Mouse (Mus musculus) heart, embryonic 16.5 days (tissue): ENCODE results near the gene Prkra. TPM values are rescaled to one million over a fixed set of nuclear protein-coding genes. Genes with fewer than 3 reads are reported as not detected.

ENCODE experiments used
- ATAC-seq: fragments of 200-750 bp; cut with Nextera tagmentation; replicated peaks from 2 replicates; pipeline ENCODE4 v1.8.0; 2017; ENCODE audit warnings: moderate number of reproducible peaks; ENCODE audit not compliant: insufficient read depth, low FRiP score; ENCODE audit errors: extremely low read depth
- H3K27ac ChIP-seq: fragments of 300-500 bp; sonication (generic); 2 replicates; pipeline ENCODE4 v1.5.1; 2014; ENCODE audit warnings: mild to moderate bottlenecking, low read length, control low read depth, moderate library complexity
- H3K27me3 ChIP-seq: fragments of 300-500 bp; sonication (generic); 2 replicates; pipeline ENCODE4 v1.6.1; 2014; ENCODE audit warnings: low read length, mixed read lengths; ENCODE audit not compliant: control insufficient read depth, insufficient read depth
- H3K36me3 ChIP-seq: fragments of 300-500 bp; sonication (generic); 2 replicates; pipeline ENCODE4 v1.6.1; 2014; ENCODE audit not compliant: control insufficient read depth, insufficient read depth
- H3K4me1 ChIP-seq: fragments of 300-500 bp; sonication (generic); 2 replicates; pipeline ENCODE4 v1.6.1; 2014; ENCODE audit warnings: low read length, mixed read lengths; ENCODE audit not compliant: control insufficient read depth, insufficient read depth
- H3K4me2 ChIP-seq: fragments of 300-500 bp; sonication (generic); 2 replicates; pipeline ENCODE4 v1.6.1; 2014; ENCODE audit warnings: low read depth, mild to moderate bottlenecking, control low read depth, low read length
- H3K4me3 ChIP-seq: fragments of 300-500 bp; sonication (generic); 2 replicates; pipeline ENCODE4 v1.5.1; 2014; ENCODE audit warnings: mild to moderate bottlenecking, control low read depth, low read length
- H3K9ac ChIP-seq: fragments of 300-500 bp; sonication (generic); 2 replicates; pipeline ENCODE4 v1.6.1; 2014; ENCODE audit warnings: low read length, control low read depth
- H3K9me3 ChIP-seq: fragments of 300-500 bp; sonication (generic); replicated peaks from 2 replicates; pipeline ENCODE4 v1.6.1; 2016; ENCODE audit warnings: low read length; ENCODE audit not compliant: control insufficient read depth
- WGBS: fragments of 180-500 bp; shearing (Covaris S2); extraction: QIAGEN DNeasy Blood & Tissue Kit; methylation state at CpG from one replicate; pipeline ENCODE4 v1.1.7; 2014; 5-methylcytosine and 5-hydroxymethylcytosine counted together
- polyA plus RNA-seq: library from polyadenylated mRNA; unstranded; fragments of >200 nt; fragmentation: Nextera tagmentation; extraction: Ambion mirVana; gene quantifications from 2 replicates; pipeline ENCODE4 v1.2.1, GENCODE M21; 2015

Gene Prkra
- polyA plus RNA-seq, result 31.4 and 31.9 TPM in 2 replicates

DNA sequence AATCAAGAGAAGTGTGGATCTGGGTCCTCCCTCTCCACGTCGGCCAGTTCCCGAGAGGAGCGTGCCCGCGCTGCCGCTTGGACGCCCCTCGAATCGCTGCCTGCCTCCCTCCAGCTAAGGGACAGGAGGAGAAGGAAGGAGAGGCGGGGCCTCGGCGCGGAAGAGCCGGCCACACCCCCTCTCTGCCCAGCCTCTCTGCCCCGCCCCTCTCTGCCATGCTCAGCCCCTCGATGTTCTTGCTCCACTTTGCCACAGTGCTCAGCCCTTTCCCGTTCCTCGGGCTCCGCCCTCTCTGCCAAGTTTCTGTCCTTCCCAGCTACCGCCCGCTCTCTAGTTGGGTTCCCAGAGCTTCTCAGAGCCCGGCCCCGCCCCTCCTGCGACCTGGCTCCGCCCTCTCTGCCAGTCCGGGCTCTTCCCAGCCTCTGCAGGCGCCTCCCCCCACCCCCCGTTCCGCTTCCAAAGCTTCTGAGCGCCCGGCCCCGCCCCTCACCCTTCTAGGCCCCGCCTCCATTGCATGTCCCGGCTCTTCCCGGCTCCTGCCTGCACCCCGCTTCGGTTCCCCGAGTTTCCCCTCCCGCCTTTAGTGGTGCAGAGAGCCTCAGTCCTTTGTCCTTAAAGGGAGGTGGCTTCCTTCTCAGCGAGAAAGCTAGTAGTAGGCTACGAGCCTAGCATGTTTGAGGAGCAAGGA lies at the start of gene Prkra, which contains the start of gene Pjvk:
Gene Prkra, minus strand, starts transcription at position 133 of the 688 bp plus-strand sequence.
Gene Pjvk, plus strand, starts transcription at position 594 of the 688 bp plus-strand sequence.
- no peaks in the 10 kb centered on the region for H3K9me3 ChIP-seq
- peak within 1 kb of the TSS; percentile 83 for H3K27ac ChIP-seq
- WGBS, result under 1% methylated on average over 41 of the region's 42 CpGs
- peaks cover 12% of the 10 kb centered on the region for H3K4me1 ChIP-seq
- H3K4me3 ChIP-seq, result peak within 1 kb of the TSS; percentile 72
- peak within 1 kb of the TSS; percentile 85 for H3K4me2 ChIP-seq
- H3K27me3 ChIP-seq, result no peaks in the 10 kb centered on the region
- no peaks in the 10 kb centered on the region for H3K36me3 ChIP-seq
- peak within 1 kb of the TSS; percentile 84 for H3K9ac ChIP-seq
- ATAC-seq, result peak; percentile 98

DNA sequence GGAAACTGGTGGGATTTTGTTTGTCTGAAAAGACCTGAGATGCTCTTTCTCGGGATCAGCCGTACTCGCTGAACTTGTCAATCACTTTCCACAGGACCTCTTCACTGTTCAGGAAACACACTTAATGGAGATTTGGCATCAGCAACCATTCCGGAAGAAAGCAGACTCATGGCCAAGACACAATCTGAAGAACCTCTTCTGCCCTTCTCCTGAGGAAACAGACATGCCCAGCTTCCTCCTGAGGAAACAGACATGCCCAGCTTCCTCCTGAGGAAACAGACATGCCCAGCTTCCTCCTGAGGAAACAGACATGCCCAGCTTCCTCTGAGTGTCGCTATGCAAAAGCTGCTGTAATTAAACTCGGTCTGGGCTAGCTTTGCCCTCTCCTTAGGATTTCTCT lies 47.5 kb upstream of the Prkra start:
- Histone ChIP-seq H3K4me1 (no peaks in the 10 kb centered on the region), H3K4me2 (no peak overlapping the region), H3K27me3 (no peaks in the 10 kb centered on the region), H3K9me3 (no peaks in the 10 kb centered on the region), H3K4me3 (no peak overlapping the region), H3K36me3 (peaks cover 19% of the 10 kb centered on the region), H3K9ac (no peak overlapping the region), H3K27ac (no peak overlapping the region)
- no peak for ATAC-seq
- WGBS, result 69% methylated on average over 6 of the region's 6 CpGs

GRCm38 (mm10) chr2:76693765-76694164 lies 46.0 kb upstream of the Prkra start:
- Histone ChIP-seq H3K9me3 (no peaks in the 10 kb centered on the region), H3K27me3 (no peaks in the 10 kb centered on the region), H3K9ac (no peak overlapping the region), H3K4me1 (no peaks in the 10 kb centered on the region), H3K27ac (no peak overlapping the region), H3K4me3 (no peak overlapping the region), H3K36me3 (peaks cover 19% of the 10 kb centered on the region), H3K4me2 (no peak overlapping the region)
- WGBS, result 71% methylated on average over 5 of the region's 5 CpGs
- ATAC-seq, result no peak

- Histone ChIP-seq H3K36me3 (peaks cover 33% of the 10 kb centered on the region), H3K27me3 (no peaks in the 10 kb centered on the region), H3K9ac (no peak overlapping the region), H3K4me3 (no peak overlapping the region), H3K27ac (peak overlapping the region; percentile 29; the same call in 1 of the 2 replicates), H3K4me1 (peaks cover 11% of the 10 kb centered on the region), H3K4me2 (no peak overlapping the region), H3K9me3 (no peaks in the 10 kb centered on the region)
- 65% methylated on average over 12 of the region's 12 CpGs for WGBS
- peak; percentile 72 for ATAC-seq
Observed at GRCm38 (mm10) chr2:76690436-76691204, 42.8 kb upstream of the Prkra start.

DNA sequence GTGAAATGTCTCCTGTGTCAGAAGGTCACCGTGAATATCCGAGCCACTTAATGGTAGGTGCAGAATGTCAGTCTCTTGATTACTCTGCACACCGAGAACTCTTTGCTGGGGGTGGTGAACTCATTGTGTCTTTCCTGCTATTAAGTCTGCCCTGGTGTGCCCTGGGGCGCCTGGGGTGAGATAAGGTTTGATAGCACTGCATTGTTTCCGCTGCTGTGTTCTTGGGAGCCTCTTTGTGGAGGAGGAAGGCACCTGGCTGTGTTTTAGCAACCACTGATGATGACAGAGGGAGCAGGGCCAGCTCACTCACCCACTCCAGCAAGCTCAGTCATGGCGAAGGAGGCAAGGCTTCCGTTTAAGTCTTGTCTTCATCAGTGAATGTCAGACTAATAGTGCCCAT lies 40.3 kb upstream of the Prkra start:
- no peak for ATAC-seq

DNA sequence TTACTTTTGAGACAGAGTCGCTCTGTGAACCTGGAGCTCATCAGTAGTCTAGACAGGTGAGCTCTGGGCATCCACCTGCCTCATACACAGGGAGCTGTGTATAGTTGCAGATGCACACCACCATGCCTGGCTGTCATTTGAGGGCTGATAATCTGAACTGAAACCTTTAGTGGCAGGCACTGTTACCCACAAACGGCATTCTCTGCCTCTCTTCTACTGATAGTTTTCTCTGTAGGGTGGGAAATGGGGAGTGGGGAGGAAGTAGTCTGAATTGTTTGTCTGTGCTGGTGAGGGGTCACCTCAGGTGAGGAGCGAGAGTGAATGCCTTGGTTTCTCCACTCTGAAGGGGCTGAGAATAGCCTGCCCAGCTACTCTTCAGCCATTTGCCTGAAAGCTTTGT lies 39.8 kb upstream of the Prkra start:
- ATAC-seq, result no peak
- H3K36me3 ChIP-seq, result peaks cover 40% of the 10 kb centered on the region
- WGBS, result 63% methylated on average over 3 of the region's 3 CpGs
- H3K27me3 ChIP-seq, result no peaks in the 10 kb centered on the region
- H3K4me1 ChIP-seq, result peaks cover 11% of the 10 kb centered on the region
- no peak overlapping the region for H3K27ac ChIP-seq
- H3K9me3 ChIP-seq, result no peaks in the 10 kb centered on the region
- no peak overlapping the region for H3K4me3 ChIP-seq
- H3K9ac ChIP-seq, result no peak overlapping the region
- H3K4me2 ChIP-seq, result no peak overlapping the region

More for the DNA sequence above, 40.3 kb upstream of the Prkra start:
- Histone ChIP-seq H3K27me3 (no peaks in the 10 kb centered on the region), H3K36me3 (peaks cover 38% of the 10 kb centered on the region), H3K4me3 (no peak overlapping the region), H3K9me3 (no peaks in the 10 kb centered on the region), H3K27ac (no peak overlapping the region), H3K4me2 (no peak overlapping the region), H3K4me1 (peaks cover 11% of the 10 kb centered on the region), H3K9ac (no peak overlapping the region)
- 26% methylated on average over 7 of the region's 7 CpGs for WGBS

DNA sequence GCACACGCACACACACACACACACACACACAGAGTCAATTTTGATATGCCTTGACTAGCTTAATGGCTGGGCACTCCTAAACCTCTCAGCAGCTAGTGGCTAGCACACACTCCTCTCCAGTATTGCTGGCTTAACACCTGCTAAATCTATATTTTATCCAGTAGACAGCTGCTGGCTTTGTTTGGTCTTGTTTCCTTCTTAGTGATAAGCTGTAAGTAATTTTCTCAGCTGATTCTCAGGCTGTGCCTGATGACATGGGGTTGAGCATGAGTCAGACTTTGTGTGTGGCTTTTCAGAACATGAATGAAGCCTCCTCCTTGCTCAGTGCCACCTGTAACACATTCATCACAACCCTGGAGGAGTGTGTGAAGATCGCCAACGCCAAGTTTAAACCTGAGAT lies 39.2 kb upstream of the Prkra start:
- Histone ChIP-seq H3K9me3 (no peaks in the 10 kb centered on the region), H3K4me1 (peaks cover 11% of the 10 kb centered on the region), H3K27me3 (no peaks in the 10 kb centered on the region), H3K9ac (no peak overlapping the region), H3K36me3 (peaks cover 38% of the 10 kb centered on the region), H3K4me2 (no peak overlapping the region), H3K27ac (no peak overlapping the region), H3K4me3 (no peak overlapping the region)
- WGBS, result 96% methylated on average over 3 of the region's 3 CpGs
- ATAC-seq, result no peak

DNA sequence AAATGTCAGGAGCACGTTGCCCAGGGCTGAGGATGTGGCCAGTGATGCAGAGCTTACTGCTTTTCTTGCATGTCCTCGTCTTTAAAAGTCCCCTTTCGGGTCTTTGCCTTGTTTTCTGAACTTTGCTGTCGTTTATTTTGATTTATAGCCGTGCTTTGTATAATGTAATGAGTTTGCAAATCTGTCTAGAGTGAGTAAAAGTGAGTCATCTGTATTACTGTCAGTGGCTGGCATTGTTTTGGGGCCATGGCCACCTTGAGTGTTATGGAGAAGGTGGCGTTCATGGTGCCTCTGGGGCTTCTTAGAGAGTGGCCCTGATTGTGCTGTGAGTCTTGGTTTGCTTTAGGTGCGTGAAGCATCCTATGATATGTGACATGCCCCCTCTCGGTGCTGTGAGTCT lies 34.5 kb upstream of the Prkra start:
- 0 out of 2 replicates have a peak, but pooled peaks cover 2% of the 10 kb centered on the region for H3K4me1 ChIP-seq
- peaks cover 38% of the 10 kb centered on the region for H3K36me3 ChIP-seq
- no peak overlapping the region for H3K27ac ChIP-seq
- 91% methylated on average over 8 of the region's 8 CpGs for WGBS
- H3K9ac ChIP-seq, result no peak overlapping the region
- no peak for ATAC-seq
- no peak overlapping the region for H3K4me3 ChIP-seq
- H3K4me2 ChIP-seq, result no peak overlapping the region
- no peaks in the 10 kb centered on the region for H3K9me3 ChIP-seq
- no peaks in the 10 kb centered on the region for H3K27me3 ChIP-seq
